Mouse (Mus musculus): Measurements from ENCODE around the gene Xirp1. TPM values are rescaled to one million over a fixed set of nuclear protein-coding genes. Genes with fewer than 3 reads are reported as not detected.
"Not testable (repeated sequence)": the region's sequence is repeated elsewhere in the genome, so short reads cannot be mapped to it uniquely, and the experiment has no call there.

The Xirp1 gene
- total RNA-seq, 2 experiments from 2014 or later: 0.07 to 0.12 TPM

- DNase-seq (ENCODE audit: low spot score in 2 of 2): peak; percentile 71 to 84
Measured at GRCm38 (mm10) chr9:120020285-120020890, 3.0 kb downstream of the Xirp1 start.

DNA sequence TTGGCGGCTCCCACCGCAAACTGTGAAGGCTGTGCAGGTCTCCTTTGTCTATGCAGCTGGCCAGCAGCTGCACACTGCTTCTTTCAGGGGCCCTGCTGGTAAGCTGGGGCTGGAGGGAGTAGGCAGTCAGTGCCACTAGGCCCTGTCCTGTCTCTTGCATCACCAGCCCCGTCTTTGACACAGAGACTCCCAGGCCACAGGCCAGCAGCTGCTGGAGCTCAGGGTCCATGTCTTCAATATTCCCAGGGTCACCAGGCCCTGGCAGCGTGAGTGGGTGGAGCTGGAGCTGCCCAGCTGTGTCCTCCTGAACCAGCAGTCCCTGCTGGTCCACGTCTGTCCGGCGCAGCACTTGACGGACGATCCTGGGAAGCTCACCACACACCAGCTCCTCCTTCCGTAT lies 6.4 kb downstream of the Xirp1 start:
- DNase-seq (ENCODE audit: low spot score in 2 of 2): no peak

GRCm38 (mm10) chr9:120014828-120015227 lies 8.6 kb downstream of the Xirp1 start:
- DNase-seq (ENCODE audit: low spot score in 2 of 2): no peak

GRCm38 (mm10) chr9:120013251-120013820 lies 10.1 kb downstream of the Xirp1 start:
- no peak for DNase-seq (ENCODE audit: low spot score in 2 of 2)

DNA sequence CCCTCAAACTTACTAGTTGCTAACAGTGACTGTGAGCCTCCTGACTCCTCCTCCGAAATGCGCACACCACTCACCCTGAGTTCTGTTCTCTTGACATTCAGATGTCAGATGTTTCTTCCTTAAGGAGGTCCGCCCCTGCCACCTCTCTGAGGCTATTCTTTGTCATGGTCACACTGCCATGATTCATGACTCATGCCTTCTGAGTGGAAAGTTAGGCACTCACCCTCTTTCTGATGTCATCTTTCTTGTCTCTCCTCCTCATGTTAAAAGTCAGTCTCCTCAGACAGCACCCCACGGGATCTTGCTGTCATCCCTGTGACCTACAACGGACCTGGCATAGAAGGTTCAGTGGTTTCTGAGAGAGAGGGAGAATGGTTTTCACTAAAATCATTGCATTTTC lies 10.6 kb downstream of the Xirp1 start:
- peak; percentile 39 to 40 for DNase-seq (ENCODE audit: low spot score in 2 of 2)

GRCm38 (mm10) chr9:120012161-120012560 lies 11.2 kb downstream of the Xirp1 start:
- not testable (repeated sequence) for DNase-seq (ENCODE audit: low spot score in 2 of 2)

GRCm38 (mm10) chr9:120011533-120011932 lies 11.9 kb downstream of the Xirp1 start:
- DNase-seq (ENCODE audit: low spot score in 2 of 2): peak; percentile 62 to 69

GRCm38 (mm10) chr9:120010781-120011511 lies 12.5 kb downstream of the Xirp1 start:
- DNase-seq (ENCODE audit: low spot score in 2 of 2): peak; percentile 97

DNA sequence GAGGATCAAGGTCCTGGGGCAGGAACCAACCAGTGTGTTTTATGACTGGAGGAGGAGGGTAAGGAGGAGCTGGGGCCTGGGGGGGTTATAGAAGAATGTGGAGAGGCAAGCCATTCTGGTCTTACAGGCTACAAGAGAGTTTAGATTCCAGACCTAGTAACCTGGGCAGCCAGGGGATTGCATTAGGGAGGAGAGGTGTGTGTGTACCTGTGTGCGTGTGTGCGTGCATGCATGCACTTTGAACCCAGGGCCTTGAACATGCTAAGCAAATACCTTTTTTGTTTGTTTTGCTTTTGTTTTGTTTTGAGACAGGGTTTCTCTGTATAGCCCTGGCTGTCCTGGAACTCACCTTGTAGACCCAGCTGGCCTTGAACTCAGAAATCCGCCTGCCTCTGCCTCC lies 13.5 kb downstream of the Xirp1 start:
- no peak for DNase-seq (ENCODE audit: low spot score in 2 of 2)

DNA sequence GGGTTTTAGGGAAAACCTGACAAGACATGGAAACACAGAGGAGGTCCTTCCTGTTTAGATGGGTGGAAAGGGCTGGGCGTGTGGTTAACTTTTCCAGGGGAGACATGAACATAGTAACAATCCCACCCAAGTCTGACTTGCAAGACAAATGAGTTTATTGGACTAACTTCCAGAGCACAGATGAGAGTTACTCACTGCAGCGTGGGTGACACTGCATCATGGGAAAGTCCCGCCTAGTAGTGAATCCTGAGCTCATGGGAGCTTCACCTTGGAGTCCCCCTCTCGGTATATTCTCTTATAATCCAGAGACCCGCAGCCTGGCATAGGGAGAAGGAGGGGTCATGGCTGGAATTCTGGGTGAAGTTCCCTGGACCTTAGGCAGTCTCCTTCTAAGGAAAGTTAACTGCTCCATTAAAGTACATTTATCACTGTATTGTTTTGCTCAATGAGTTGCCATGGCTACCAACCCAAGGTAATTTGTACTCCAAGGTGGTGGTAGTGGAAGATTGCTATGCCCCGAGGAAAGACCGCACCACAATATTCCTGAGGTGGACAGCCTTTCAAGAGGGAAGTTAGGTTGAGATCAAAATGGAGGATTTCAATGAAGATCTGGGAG lies 14.1 kb downstream of the Xirp1 start:
- DNase-seq (ENCODE audit: low spot score in 2 of 2): no peak

- DNase-seq (ENCODE audit: low spot score in 2 of 2): no peak
Measured at GRCm38 (mm10) chr9:120007833-120008232, 15.6 kb downstream of the Xirp1 start.

DNA sequence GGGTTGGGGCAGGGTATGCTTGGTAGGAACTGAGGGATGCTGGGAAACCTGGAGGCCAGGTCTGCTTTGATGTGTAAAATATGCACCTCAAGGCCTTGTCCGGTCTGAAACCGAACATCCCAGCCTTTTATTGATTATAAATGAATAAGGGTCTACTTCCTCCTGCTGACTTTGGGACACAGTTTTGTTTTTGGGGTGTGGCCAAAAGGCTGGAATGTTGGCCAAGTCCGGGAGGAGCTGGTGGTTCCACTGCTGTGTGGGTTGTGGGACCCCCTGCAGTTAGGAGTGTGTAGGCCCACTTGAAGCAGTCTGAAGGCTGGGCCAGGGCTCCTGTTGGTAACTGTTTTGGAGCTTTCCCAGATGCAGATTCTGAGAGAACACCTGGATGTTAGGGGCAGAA lies 17.5 kb downstream of the Xirp1 start:
- DNase-seq (ENCODE audit: low spot score in 2 of 2): no peak

DNA sequence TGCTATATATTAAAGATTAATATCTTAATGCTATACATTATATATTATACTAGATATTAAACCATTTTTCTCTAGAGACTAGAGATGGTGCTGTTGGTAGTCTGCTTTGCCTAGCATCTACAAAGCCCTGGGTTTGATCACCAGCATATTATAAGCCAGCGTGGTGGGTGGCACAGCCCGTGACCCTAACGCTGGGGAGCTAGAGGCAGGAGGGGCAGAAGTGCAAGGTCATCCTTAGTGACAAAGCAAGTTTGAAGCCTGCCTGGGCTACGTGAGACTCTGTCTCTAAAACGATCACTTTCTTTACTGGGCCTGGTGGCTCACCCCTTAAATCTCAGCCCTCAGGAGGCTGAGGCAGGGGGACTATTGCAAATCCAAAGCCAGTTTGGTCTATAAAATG lies 20.5 kb downstream of the Xirp1 start:
- DNase-seq (ENCODE audit: low spot score in 2 of 2): no peak

- peak; percentile 70 to 77 for DNase-seq (ENCODE audit: low spot score in 2 of 2)
Measured at GRCm38 (mm10) chr9:120001945-120002725, 21.3 kb downstream of the Xirp1 start.

DNA sequence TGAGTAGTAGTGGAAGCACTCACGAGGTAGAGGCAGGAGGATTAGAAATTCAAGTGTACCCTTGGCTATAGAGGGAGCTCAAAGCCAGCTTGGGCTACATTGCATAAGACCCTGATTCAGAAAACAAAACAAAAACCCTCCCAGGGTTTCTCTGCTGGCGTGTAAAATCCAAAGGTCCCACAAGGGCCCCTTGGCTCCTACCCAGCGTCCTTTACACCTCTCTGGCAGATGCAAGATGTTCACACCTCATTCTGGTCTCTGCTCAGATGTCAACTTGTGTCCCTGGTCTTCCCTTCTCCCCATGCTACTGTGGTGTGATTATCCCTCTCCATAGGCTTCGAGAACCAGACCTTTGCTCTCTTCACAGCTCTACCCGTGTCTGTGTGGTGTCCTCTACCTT lies 22.6 kb downstream of the Xirp1 start:
- no peak for DNase-seq (ENCODE audit: low spot score in 2 of 2)

GRCm38 (mm10) chr9:119999636-120000035 lies 23.8 kb downstream of the Xirp1 start:
- no peak for DNase-seq (ENCODE audit: low spot score in 2 of 2)

DNA sequence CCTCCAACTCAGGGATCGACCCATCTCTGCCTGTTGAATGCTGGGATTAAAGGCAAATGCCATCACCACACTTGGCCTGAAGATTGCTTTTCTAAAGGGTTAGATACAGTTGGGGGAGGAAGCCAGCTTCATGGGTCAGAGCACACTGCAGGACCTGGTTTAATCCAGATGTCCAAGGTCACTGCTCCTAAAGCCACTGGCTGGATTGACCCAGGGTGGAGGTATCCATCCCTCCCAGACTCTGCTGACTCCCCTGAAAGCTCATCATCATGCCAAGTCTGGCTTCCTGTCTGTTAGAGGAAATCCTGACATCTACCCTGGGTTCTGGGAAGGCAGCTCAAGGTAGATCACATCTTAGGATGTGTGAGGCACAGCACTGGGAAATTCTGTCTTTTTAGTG lies 24.6 kb downstream of the Xirp1 start:
- DNase-seq (ENCODE audit: low spot score in 2 of 2): no peak

- no peak for DNase-seq (ENCODE audit: low spot score in 2 of 2)
Measured at GRCm38 (mm10) chr9:119996080-119996479, 27.3 kb downstream of the Xirp1 start.

- DNase-seq (ENCODE audit: low spot score in 2 of 2): no peak
Measured at GRCm38 (mm10) chr9:119994207-119994606, 29.2 kb downstream of the Xirp1 start.

- DNase-seq (ENCODE audit: low spot score in 2 of 2): no peak
Measured at GRCm38 (mm10) chr9:119993092-119993844, 30.1 kb downstream of the Xirp1 start.

DNA sequence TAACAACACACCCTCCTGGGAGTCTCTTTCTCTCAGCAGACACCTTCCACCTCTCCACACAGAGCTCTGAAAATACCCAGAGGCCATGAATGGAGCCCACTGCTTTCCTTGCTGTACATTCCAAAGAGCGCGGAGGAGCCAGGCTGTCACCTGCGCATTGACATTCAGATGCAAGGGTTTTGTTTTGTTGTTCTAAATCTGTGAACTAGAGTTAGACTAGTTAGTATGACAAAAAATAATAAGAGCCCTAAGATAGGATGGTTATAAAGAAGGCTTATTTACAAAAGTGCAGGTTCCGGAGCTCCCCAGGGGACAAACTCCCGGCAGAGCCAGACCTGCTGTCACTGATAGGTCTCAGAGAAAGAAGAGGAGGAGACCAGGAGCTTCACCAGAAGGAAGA lies 32.1 kb downstream of the Xirp1 start:
- no peak for DNase-seq (ENCODE audit: low spot score in 2 of 2)
